Mouse (Mus musculus) liver, adult 2 months (tissue): ENCODE results near the gene Avpr1b.

Experiments
- CTCF ChIP-seq: fragments of 200-500 bp; IDR thresholded peaks from 2 replicates; pipeline ENCODE4 v1.5.1; 2011; ENCODE audit warnings: low read depth, low read length, control low read depth
- POLR2A ChIP-seq: fragments of 200-500 bp; IDR thresholded peaks from 2 replicates; pipeline ENCODE4 v1.6.1; 2011; ENCODE audit warnings: low read length, control low read depth; ENCODE audit not compliant: insufficient read depth; ENCODE audit errors: extremely low read depth

DNA sequence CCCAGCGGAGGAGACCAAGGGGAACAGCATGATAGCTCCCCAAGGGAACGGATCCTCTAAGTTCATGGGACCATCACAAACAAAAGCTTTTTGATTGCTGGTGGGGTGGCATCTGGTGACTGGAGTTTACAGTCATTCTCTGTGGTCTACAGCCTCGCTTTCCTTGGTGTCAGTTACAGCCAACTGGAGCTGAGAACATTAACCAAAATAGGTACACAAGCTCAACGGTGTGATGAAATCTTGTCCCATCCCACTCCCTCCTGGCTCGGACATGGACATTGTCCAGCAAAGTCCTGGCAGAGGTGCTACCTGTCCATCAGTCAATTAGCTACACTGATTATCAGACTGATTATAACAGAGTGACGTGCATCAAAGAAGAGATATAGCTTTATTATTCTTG lies 15.6 kb downstream of the Avpr1b start:
- TF ChIP-seq POLR2A, result no peak
- TF ChIP-seq CTCF, result no peak
